ENCODE assay signal across 10 mouse cellular contexts in genomic region chr2:71598368-71598767, GRCm38 (mm10). TPM values are rescaled to one million over a fixed set of nuclear protein-coding genes. Genes with fewer than 3 reads are reported as not detected.
A peak's percentile ranks its signal among the peaks of the same experiment; 100 is the strongest.
DNase-seq lines count a peak whose midpoint lies in the region; ATAC-seq and TF ChIP-seq lines count a peak whose summit lies in the region.
"Had no signal": no experiment of that assay in that cellular context is flagged by ENCODE, and none has a peak within 500 bp of the region (broad histone marks: within the 10 kb centered on the region; RNA-seq: fewer than 3 reads in every experiment).

No protein-coding gene starts in this region.

- H3K4me3 ChIP-seq in heart, embryonic 16.5 days (ENCODE audit: low read length): no peak overlapping the region
- H3K4me3 ChIP-seq in heart, adult 2 months: no peak overlapping the region
- no peak overlapping the region for H3K4me3 ChIP-seq in embryonic facial prominence, embryonic 10.5 days
- H3K4me3 ChIP-seq in liver, embryonic 11.5 days (ENCODE audit: low read depth, low read length): 0 out of 2 replicates have a peak overlapping the region, but pooled peaks have one; percentile 1
- no peak overlapping the region for H3K4me3 ChIP-seq in kidney, embryonic 16.5 days (ENCODE audit: low read length)
- H3K4me3 ChIP-seq: neural tube, embryonic 12.5 days had no signal

- WGBS in heart, embryonic 16.5 days: 54% methylated on average over 10 of the region's 10 CpGs
- WGBS in heart, adult 2 months: 50% methylated on average over 10 of the region's 10 CpGs
- WGBS in embryonic facial prominence, embryonic 10.5 days: 70% methylated on average over 10 of the region's 10 CpGs
- WGBS in liver, embryonic 11.5 days: 35% methylated on average over 10 of the region's 10 CpGs
- 62% methylated on average over 10 of the region's 10 CpGs for WGBS in kidney, embryonic 16.5 days

- no peak for DNase-seq in heart, adult 2 months
- DNase-seq in 3T3-L1 (ENCODE audit: low read depth, low spot score): peak; percentile 76
- no peak for DNase-seq in embryonic facial prominence, embryonic 10.5 days (ENCODE audit: low spot score)
- no peak for DNase-seq in liver, embryonic 11.5 days (ENCODE audit: low spot score)
- DNase-seq in spleen, postnatal 4 days (ENCODE audit: low spot score in 2 of 2): no peak
- DNase-seq in ovary, postnatal 14 days (ENCODE audit: low spot score): no peak

- no peaks in the 10 kb centered on the region for H3K27me3 ChIP-seq in heart, embryonic 16.5 days (ENCODE audit: control insufficient read depth, insufficient read depth, low read length)
- no peaks in the 10 kb centered on the region for H3K27me3 ChIP-seq in heart, adult 2 months (ENCODE audit: control insufficient read depth, insufficient read depth, low read length)
- peaks cover 26% of the 10 kb centered on the region for H3K27me3 ChIP-seq in embryonic facial prominence, embryonic 10.5 days (replicated peaks; ENCODE audit: low read depth, poor library complexity, severe bottlenecking)
- H3K27me3 ChIP-seq in liver, embryonic 11.5 days (replicated peaks; ENCODE audit: control insufficient read depth, insufficient read depth, low read length): peaks cover 3% of the 10 kb centered on the region; the same call in 1 of the 2 replicates
- H3K27me3 ChIP-seq in kidney, embryonic 16.5 days (ENCODE audit: insufficient read depth, low read length): no peaks in the 10 kb centered on the region
- H3K27me3 ChIP-seq: neural tube, embryonic 12.5 days had no signal

- no peaks in the 10 kb centered on the region for H3K9me3 ChIP-seq in heart, embryonic 16.5 days (replicated peaks; ENCODE audit: control insufficient read depth, low read length)
- H3K9me3 ChIP-seq in embryonic facial prominence, embryonic 10.5 days: no peaks in the 10 kb centered on the region
- H3K9me3 ChIP-seq in liver, embryonic 11.5 days (ENCODE audit: control insufficient read depth, low read length): no peaks in the 10 kb centered on the region
- no peaks in the 10 kb centered on the region for H3K9me3 ChIP-seq in kidney, embryonic 16.5 days (ENCODE audit: low read length)
- H3K9me3 ChIP-seq: neural tube, embryonic 12.5 days had no signal

- no peak for TF ChIP-seq POLR2A in heart, adult 2 months (IDR thresholded peaks at IDR 0.05; ENCODE audit: insufficient read depth, low read depth, low read length)

- peak overlapping the region; percentile 26; the same call in 1 of the 2 replicates for H3K4me2 ChIP-seq in heart, embryonic 16.5 days (ENCODE audit: low read depth, low read length)
- peak overlapping the region; percentile 38 for H3K4me2 ChIP-seq in liver, embryonic 11.5 days
- H3K4me2 ChIP-seq in kidney, embryonic 16.5 days (replicated peaks; ENCODE audit: low read depth, low read length): no peak overlapping the region
- H3K4me2 ChIP-seq: neural tube, embryonic 12.5 days had no signal

- TF ChIP-seq CTCF in heart, adult 2 months (IDR thresholded peaks at IDR 0.05): no peak

- no peak for TF ChIP-seq EP300 in heart, adult 2 months (IDR thresholded peaks at IDR 0.05; ENCODE audit: insufficient read depth, low read depth, low read length)

- intact Hi-C loops in heart, adult 2 months (cut with DNase I): loop anchor here (5.0 kb wide), 1 partner anchor 359 kb away; no protein-coding TSS in a partner anchor

- no peak overlapping the region for H3K9ac ChIP-seq in heart, embryonic 16.5 days (ENCODE audit: low read length)
- no peak overlapping the region for H3K9ac ChIP-seq in heart, adult 2 months (ENCODE audit: low read depth, low read length)
- H3K9ac ChIP-seq in liver, embryonic 11.5 days (ENCODE audit: low read depth, low read length): no peak overlapping the region
- no peak overlapping the region for H3K9ac ChIP-seq in kidney, embryonic 16.5 days (replicated peaks; ENCODE audit: low read length)
- H3K9ac ChIP-seq: neural tube, embryonic 12.5 days had no signal

- H3K79me2 ChIP-seq in heart, adult 2 months (replicated peaks; ENCODE audit: control insufficient read depth, insufficient read depth, low read length): no peaks in the 10 kb centered on the region

- H3K36me3 ChIP-seq in heart, embryonic 16.5 days (ENCODE audit: control insufficient read depth, insufficient read depth): no peaks in the 10 kb centered on the region
- H3K36me3 ChIP-seq in heart, adult 2 months (ENCODE audit: control insufficient read depth, insufficient read depth, low read length): no peaks in the 10 kb centered on the region
- H3K36me3 ChIP-seq in embryonic facial prominence, embryonic 10.5 days (replicated peaks): no peaks in the 10 kb centered on the region
- no peaks in the 10 kb centered on the region for H3K36me3 ChIP-seq in liver, embryonic 11.5 days (ENCODE audit: control insufficient read depth, insufficient read depth, low read length)
- H3K36me3 ChIP-seq in kidney, embryonic 16.5 days (ENCODE audit: insufficient read depth, low read length): no peaks in the 10 kb centered on the region
- H3K36me3 ChIP-seq: neural tube, embryonic 12.5 days had no signal

- no peaks in the 10 kb centered on the region for H3K4me1 ChIP-seq in heart, embryonic 16.5 days (ENCODE audit: control insufficient read depth, insufficient read depth, low read length)
- H3K4me1 ChIP-seq in heart, adult 2 months (ENCODE audit: control insufficient read depth, insufficient read depth, low read length): no peaks in the 10 kb centered on the region
- H3K4me1 ChIP-seq in embryonic facial prominence, embryonic 10.5 days: peaks cover 9% of the 10 kb centered on the region
- H3K4me1 ChIP-seq in liver, embryonic 11.5 days (replicated peaks; ENCODE audit: control insufficient read depth, insufficient read depth, low read length): no peaks in the 10 kb centered on the region
- H3K4me1 ChIP-seq in kidney, embryonic 16.5 days (ENCODE audit: insufficient read depth, low read length): no peaks in the 10 kb centered on the region
- H3K4me1 ChIP-seq: neural tube, embryonic 12.5 days had no signal

- no peak overlapping the region for H3K27ac ChIP-seq in heart, embryonic 16.5 days (ENCODE audit: low read length)
- H3K27ac ChIP-seq in heart, adult 2 months: no peak overlapping the region
- H3K27ac ChIP-seq in embryonic facial prominence, embryonic 10.5 days (replicated peaks): peak overlapping the region; percentile 19; the same call in 1 of the 2 replicates
- H3K27ac ChIP-seq in liver, embryonic 11.5 days (ENCODE audit: low read depth, low read length): no peak overlapping the region
- no peak overlapping the region for H3K27ac ChIP-seq in kidney, embryonic 16.5 days (ENCODE audit: low read length)
- H3K27ac ChIP-seq: kidney, postnatal 0 days; neural tube, embryonic 12.5 days had no signal

- no peak for ATAC-seq in heart, embryonic 16.5 days (replicated peaks; ENCODE audit: extremely low read depth, insufficient read depth, low FRiP score)
- ATAC-seq in liver, embryonic 11.5 days (replicated peaks; ENCODE audit: low FRiP score): no peak
- no peak for ATAC-seq in kidney, embryonic 16.5 days (ENCODE audit: low FRiP score, low TSS enrichment)

RNA-seq across cellular contexts. Expression of gene Dlx2, which starts 51.8 kb away (rescaled TPM):
- 0.11 TPM in 1 of 2 replicates, not detected in the other for polyA plus RNA-seq in heart, embryonic 16.5 days (2015; fragmentation: Nextera tagmentation; extraction: Ambion mirVana)
- not detected for total RNA-seq in heart, adult 2 months (2021)
- polyA plus RNA-seq in heart, adult 2 months (2012; rRNA removed): not detected in 2 replicates
- 33.3 and 38.4 TPM in 2 replicates for polyA plus RNA-seq in embryonic facial prominence, embryonic 10.5 days (2016; fragmentation: Nextera tagmentation; extraction: Ambion mirVana)
- polyA plus RNA-seq in liver, embryonic 11.5 days (2014; fragmentation: Nextera tagmentation; extraction: Ambion mirVana): 0.19 and 0.65 TPM in 2 replicates
- not detected in 2 replicates for polyA plus RNA-seq in kidney, embryonic 16.5 days (2015; fragmentation: Nextera tagmentation; extraction: Ambion mirVana)
- polyA plus RNA-seq: kidney, postnatal 0 days had no signal

Comparison
In these comparisons a context has a peak if more than half of its experiments do, and no peak if none do; other contexts are left out.
1. RNA of gene Dlx2, which starts 51.8 kb away (polyA plus RNA-seq): 33.3 to 38.4 TPM in embryonic facial prominence, embryonic 10.5 days; 0.19 to 0.65 TPM in liver, embryonic 11.5 days, 0.11 TPM in heart, embryonic 16.5 days, not detected in kidney, embryonic 16.5 days and not detected in heart, adult 2 months; every median in the first group is over 10 times any median in the second.